19 mouse cellular contexts compared by ENCODE assay signal in genomic region chr8:57941113-57941512, GRCm38 (mm10).
DNase-seq lines count a peak whose midpoint lies in the region; ATAC-seq and TF ChIP-seq lines count a peak whose summit lies in the region.
"Had no signal": no experiment of that assay in that cellular context is flagged by ENCODE, and none has a peak within 500 bp of the region (broad histone marks: within the 10 kb centered on the region; RNA-seq: fewer than 3 reads in every experiment).

No protein-coding gene starts in this region.

- no peak overlapping the region for H3K27ac ChIP-seq in small intestine, adult 2 months (ENCODE audit: insufficient read depth, low read depth, low read length)
- no peak overlapping the region for H3K27ac ChIP-seq in forebrain, embryonic 13.5 days
- H3K27ac ChIP-seq: embryonic facial prominence, embryonic 10.5 days; heart, adult 2 months; heart, embryonic 15.5 days; hindbrain, embryonic 13.5 days; hindbrain, postnatal 0 days had no signal

- no peak overlapping the region for H3K4me3 ChIP-seq in small intestine, adult 2 months (ENCODE audit: low read depth, low read length)
- no peak overlapping the region for H3K4me3 ChIP-seq in forebrain, embryonic 13.5 days
- H3K4me3 ChIP-seq: embryonic facial prominence, embryonic 10.5 days; heart, adult 2 months; heart, embryonic 15.5 days; hindbrain, embryonic 13.5 days had no signal

- ATAC-seq in forebrain, embryonic 13.5 days, result no peak
- ATAC-seq: forebrain, embryonic 14.5 days; hindbrain, postnatal 0 days had no signal

- no peak overlapping the region for H3K9ac ChIP-seq in forebrain, embryonic 13.5 days
- H3K9ac ChIP-seq: heart, embryonic 15.5 days; hindbrain, embryonic 13.5 days had no signal

- H3K36me3 ChIP-seq in small intestine, adult 2 months (ENCODE audit: control insufficient read depth, insufficient read depth, low read length), result no peaks in the 10 kb centered on the region
- H3K36me3 ChIP-seq in forebrain, embryonic 13.5 days (ENCODE audit: poor library complexity, severe bottlenecking), result no peaks in the 10 kb centered on the region
- H3K36me3 ChIP-seq: embryonic facial prominence, embryonic 10.5 days; heart, embryonic 15.5 days; hindbrain, embryonic 13.5 days had no signal

- H3K9me3 ChIP-seq in forebrain, embryonic 13.5 days (replicated peaks), result no peaks in the 10 kb centered on the region
- H3K9me3 ChIP-seq: embryonic facial prominence, embryonic 10.5 days; heart, embryonic 15.5 days; hindbrain, embryonic 13.5 days had no signal

- H3K27me3 ChIP-seq in small intestine, adult 2 months (ENCODE audit: control insufficient read depth, insufficient read depth, low read length), result no peaks in the 10 kb centered on the region; the same call in 1 of the 2 replicates
- H3K27me3 ChIP-seq in forebrain, embryonic 13.5 days, result no peaks in the 10 kb centered on the region
- H3K27me3 ChIP-seq: heart, embryonic 15.5 days; hindbrain, embryonic 13.5 days had no signal

- peak; percentile 29 to 40 for DNase-seq in cerebellum, postnatal 25 days
- no peak for DNase-seq in cerebellum, adult 18-20 months
- peak; percentile 5 to 8 for DNase-seq in kidney, postnatal 36 days
- DNase-seq in kidney, postnatal 4 days, result no peak
- peak; percentile 79 for DNase-seq in brain, adult 2 months (ENCODE audit: low read depth, low spot score)
- DNase-seq: adrenal gland, adult 2 months; adrenal gland, postnatal 25 days; cerebellum, postnatal 36 days; gastrocnemius, postnatal 14 days; heart, adult 2 months; heart, postnatal 14 days had no signal

- 0 out of 2 replicates have a peak, but pooled peaks have one; percentile 7 for TF ChIP-seq CTCF in small intestine, adult 2 months (IDR thresholded peaks at IDR 0.05; ENCODE audit: extremely low read depth, insufficient read length, insufficient replicate concordance, low read depth, low read length)

- no peaks in the 10 kb centered on the region for H3K4me1 ChIP-seq in small intestine, adult 2 months (ENCODE audit: control insufficient read depth, insufficient read depth, insufficient read length, low read length)
- H3K4me1 ChIP-seq in forebrain, embryonic 13.5 days, result no peaks in the 10 kb centered on the region
- H3K4me1 ChIP-seq: embryonic facial prominence, embryonic 10.5 days; heart, embryonic 15.5 days; hindbrain, embryonic 13.5 days had no signal

- TF ChIP-seq POLR2A in small intestine, adult 2 months (IDR thresholded peaks at IDR 0.05; ENCODE audit: low read depth, low read length), result no peak

- 58% methylated on average over 2 of the region's 2 CpGs for WGBS in small intestine, adult 2 months
- WGBS in forebrain, embryonic 13.5 days, result 78% methylated on average over 2 of the region's 2 CpGs

- H3K4me2 ChIP-seq in forebrain, embryonic 13.5 days, result no peak overlapping the region
- H3K4me2 ChIP-seq: heart, embryonic 11.5 days; heart, embryonic 15.5 days; hindbrain, embryonic 13.5 days had no signal

Comparison
In these comparisons a context has a peak if more than half of its experiments do, and no peak if none do; other contexts are left out.
1. DNase-seq: peak in cerebellum, postnatal 25 days (2 of 2), kidney, postnatal 36 days (2 of 2) and brain, adult 2 months (single experiment); none in cerebellum, adult 18-20 months (0 of 2) and kidney, postnatal 4 days (0 of 2).